In genomic region chr17:56897630-56898195, GRCm38 (mm10) we compare ENCODE assay signal across 8 mouse cellular contexts. TPM values are rescaled to one million over a fixed set of nuclear protein-coding genes. Genes with fewer than 3 reads are reported as not detected.
DNase-seq lines count a peak whose midpoint lies in the region; ATAC-seq and TF ChIP-seq lines count a peak whose summit lies in the region.

No protein-coding gene starts in this region.

- H3K9ac ChIP-seq in heart, embryonic 13.5 days: no peak overlapping the region
- H3K9ac ChIP-seq in kidney, postnatal 0 days (ENCODE audit: low read depth, low read length): no peak overlapping the region
- H3K9ac ChIP-seq in liver, embryonic 11.5 days (ENCODE audit: low read depth, low read length): no peak overlapping the region

- TF ChIP-seq CTCF in bone marrow macrophage, adult 2 months (IDR thresholded peaks at IDR 0.05; ENCODE audit: low read depth, low read length): peak; percentile 67
- peak; percentile 97 for TF ChIP-seq CTCF in kidney, postnatal 0 days (IDR thresholded peaks at IDR 0.05; ENCODE audit: low read depth)

- H3K36me3 ChIP-seq in heart, embryonic 13.5 days: peaks cover 98% of the 10 kb centered on the region
- peaks cover 78% of the 10 kb centered on the region for H3K36me3 ChIP-seq in kidney, postnatal 0 days (ENCODE audit: insufficient read depth, low read length)
- H3K36me3 ChIP-seq in liver, embryonic 11.5 days (ENCODE audit: control insufficient read depth, insufficient read depth, low read length): peaks cover 53% of the 10 kb centered on the region
- peaks cover 16% of the 10 kb centered on the region for H3K36me3 ChIP-seq in splenic B cell, adult 2 months (ENCODE audit: control insufficient read depth, insufficient read depth, low read length, poor library complexity, severe bottlenecking)

- ATAC-seq in erythroblast, adult 5-6 weeks (replicated peaks; ENCODE audit: low FRiP score, poor library complexity, severe bottlenecking): peak; percentile 63; the same call in 1 of the 2 replicates
- ATAC-seq in heart, embryonic 13.5 days (ENCODE audit: extremely low read depth, insufficient number of reproducible peaks, low FRiP score, low TSS enrichment): peak; percentile 22
- ATAC-seq in kidney, postnatal 0 days (replicated peaks; ENCODE audit: low FRiP score, low read depth): peak; percentile 83
- ATAC-seq in liver, embryonic 11.5 days (replicated peaks; ENCODE audit: low FRiP score): peak; percentile 75

- H3K4me1 ChIP-seq in bone marrow macrophage, adult 2 months (ENCODE audit: control insufficient read depth, insufficient read depth, low read length): no peaks in the 10 kb centered on the region
- no peaks in the 10 kb centered on the region for H3K4me1 ChIP-seq in heart, embryonic 13.5 days
- no peaks in the 10 kb centered on the region for H3K4me1 ChIP-seq in kidney, postnatal 0 days (replicated peaks; ENCODE audit: insufficient read depth, low read length)
- H3K4me1 ChIP-seq in liver, embryonic 11.5 days (replicated peaks; ENCODE audit: control insufficient read depth, insufficient read depth, low read length): no peaks in the 10 kb centered on the region

- H3K27ac ChIP-seq in bone marrow macrophage, adult 2 months (ENCODE audit: insufficient read depth, low read depth, low read length): no peak overlapping the region
- H3K27ac ChIP-seq in heart, embryonic 13.5 days (replicated peaks): no peak overlapping the region
- no peak overlapping the region for H3K27ac ChIP-seq in kidney, postnatal 0 days
- H3K27ac ChIP-seq in liver, embryonic 11.5 days (ENCODE audit: low read depth, low read length): no peak overlapping the region

- peak; percentile 87 for DNase-seq in 3T3-L1 (ENCODE audit: low read depth, low spot score)
- DNase-seq in kidney, postnatal 0 days (ENCODE audit: low spot score): peak; percentile 82
- peak; percentile 72 for DNase-seq in liver, embryonic 11.5 days (ENCODE audit: low spot score)
- DNase-seq in naive thymus-derived CD4-positive, alpha-beta T cell, adult 2 months (ENCODE audit: low read depth): peak; percentile 87
- peak; percentile 90 for DNase-seq in splenic B cell, adult 2 months (ENCODE audit: low read depth, low spot score)

- no peaks in the 10 kb centered on the region for H3K9me3 ChIP-seq in heart, embryonic 13.5 days
- no peaks in the 10 kb centered on the region for H3K9me3 ChIP-seq in kidney, postnatal 0 days (replicated peaks; ENCODE audit: low read length)
- H3K9me3 ChIP-seq in liver, embryonic 11.5 days (ENCODE audit: control insufficient read depth, low read length): no peaks in the 10 kb centered on the region

- H3K4me3 ChIP-seq in bone marrow macrophage, adult 2 months (ENCODE audit: insufficient read depth, low read length): no peak overlapping the region
- no peak overlapping the region for H3K4me3 ChIP-seq in heart, embryonic 13.5 days
- no peak overlapping the region for H3K4me3 ChIP-seq in kidney, postnatal 0 days (replicated peaks; ENCODE audit: low read depth, low read length)
- H3K4me3 ChIP-seq in liver, embryonic 11.5 days (ENCODE audit: low read depth, low read length): no peak overlapping the region

- H3K27me3 ChIP-seq in heart, embryonic 13.5 days (replicated peaks): no peaks in the 10 kb centered on the region
- H3K27me3 ChIP-seq in kidney, postnatal 0 days (ENCODE audit: insufficient read depth, low read length): no peaks in the 10 kb centered on the region
- H3K27me3 ChIP-seq in liver, embryonic 11.5 days (replicated peaks; ENCODE audit: control insufficient read depth, insufficient read depth, low read length): no peaks in the 10 kb centered on the region
- no peaks in the 10 kb centered on the region for H3K27me3 ChIP-seq in splenic B cell, adult 2 months (ENCODE audit: control insufficient read depth, insufficient read depth, low read length, poor library complexity, severe bottlenecking)

- TF ChIP-seq POLR2A in bone marrow macrophage, adult 2 months (IDR thresholded peaks at IDR 0.05; ENCODE audit: borderline replicate concordance, low read depth, low read length): no peak

- 80% methylated on average over 7 of the region's 7 CpGs for WGBS in heart, embryonic 13.5 days
- 85% methylated on average over 7 of the region's 7 CpGs for WGBS in kidney, postnatal 0 days
- 84% methylated on average over 7 of the region's 7 CpGs for WGBS in liver, embryonic 11.5 days

- no peak overlapping the region for H3K4me2 ChIP-seq in heart, embryonic 13.5 days
- H3K4me2 ChIP-seq in kidney, postnatal 0 days (ENCODE audit: low read length): no peak overlapping the region
- H3K4me2 ChIP-seq in liver, embryonic 11.5 days: no peak overlapping the region

RNA-seq across cellular contexts. Expression of gene 1700061G19Rik, which starts 22.4 kb away (rescaled TPM):
- not detected in 2 replicates for polyA plus RNA-seq in bone marrow macrophage, adult 2 months (2012; ENCODE audit: insufficient read depth, insufficient read length, missing spikeins)
- total RNA-seq in erythroblast, adult 5-6 weeks (2015; ENCODE audit: low replicate concordance): not detected in 2 replicates
- total RNA-seq in erythroblast, adult 5-6 weeks (2017; ENCODE audit: low replicate concordance): not detected in 2 replicates
- 0.24 and 0.37 TPM in 2 replicates for polyA plus RNA-seq in heart, embryonic 13.5 days (2015; fragmentation: Nextera tagmentation; extraction: Ambion mirVana)
- 0.11 and 0.13 TPM in 2 replicates for polyA plus RNA-seq in kidney, postnatal 0 days (2015; fragmentation: Nextera tagmentation; extraction: Ambion mirVana)
- 0.26 TPM in 2 replicates for polyA plus RNA-seq in liver, embryonic 11.5 days (2014; fragmentation: Nextera tagmentation; extraction: Ambion mirVana)

RNA-seq across cellular contexts. Expression of gene Acsbg2, which starts 23.5 kb away (rescaled TPM):
- not detected in 2 replicates for polyA plus RNA-seq in bone marrow macrophage, adult 2 months (2012; ENCODE audit: insufficient read depth, insufficient read length, missing spikeins)
- not detected in 2 replicates for total RNA-seq in erythroblast, adult 5-6 weeks (2015; ENCODE audit: low replicate concordance)
- not detected in 2 replicates for total RNA-seq in erythroblast, adult 5-6 weeks (2017; ENCODE audit: low replicate concordance)
- not detected in 2 replicates for polyA plus RNA-seq in heart, embryonic 13.5 days (2015; fragmentation: Nextera tagmentation; extraction: Ambion mirVana)
- polyA plus RNA-seq in kidney, postnatal 0 days (2015; fragmentation: Nextera tagmentation; extraction: Ambion mirVana): not detected in 2 replicates
- polyA plus RNA-seq in liver, embryonic 11.5 days (2014; fragmentation: Nextera tagmentation; extraction: Ambion mirVana): not detected in 2 replicates

RNA-seq across cellular contexts. Expression of gene Mllt1, which starts 37.5 kb away (rescaled TPM):
- polyA plus RNA-seq in bone marrow macrophage, adult 2 months (2012; ENCODE audit: insufficient read depth, insufficient read length, missing spikeins): 10.8 and 15.5 TPM in 2 replicates
- total RNA-seq in erythroblast, adult 5-6 weeks (2015; ENCODE audit: low replicate concordance): 2.1 and 4.4 TPM in 2 replicates
- 1.3 and 3.5 TPM in 2 replicates for total RNA-seq in erythroblast, adult 5-6 weeks (2017; ENCODE audit: low replicate concordance)
- polyA plus RNA-seq in heart, embryonic 13.5 days (2015; fragmentation: Nextera tagmentation; extraction: Ambion mirVana): 32.6 and 34.8 TPM in 2 replicates
- 27.4 and 29.1 TPM in 2 replicates for polyA plus RNA-seq in kidney, postnatal 0 days (2015; fragmentation: Nextera tagmentation; extraction: Ambion mirVana)
- 19.2 and 21.3 TPM in 2 replicates for polyA plus RNA-seq in liver, embryonic 11.5 days (2014; fragmentation: Nextera tagmentation; extraction: Ambion mirVana)

Comparison
In these comparisons a context has a peak if more than half of its experiments do, and no peak if none do; other contexts are left out.
1. ATAC-seq: peak in every context shown above with its lines; median percentile 83 in kidney, postnatal 0 days; 75 in liver, embryonic 11.5 days; 63 in erythroblast, adult 5-6 weeks; 22 in heart, embryonic 13.5 days.